Mouse (Mus musculus): ENCODE results near the gene Dlx6. TPM values are rescaled to one million over a fixed set of nuclear protein-coding genes. Genes with fewer than 3 reads are reported as not detected.

The Dlx6 gene
- polyA plus RNA-seq, 1 experiment from 2014 or later: not detected

GRCm38 (mm10) chr6:6849744-6850143 is 13.4 kb upstream of the Dlx6 start:
- Histone ChIP-seq H3K27me3 (ENCODE audit: control insufficient read depth, insufficient read depth, low read depth, low read length) (peaks cover 74% of the 10 kb centered on the region), H3K27ac (ENCODE audit: low read length) (no peak overlapping the region), H3K4me1 (replicated peaks; ENCODE audit: control insufficient read depth, insufficient read depth, low read length) (no peaks in the 10 kb centered on the region), H3K9me3 (ENCODE audit: control insufficient read depth, low read length) (no peaks in the 10 kb centered on the region), H3K4me2 (ENCODE audit: low read depth, low read length) (no peak overlapping the region), H3K9ac (ENCODE audit: low read length) (no peak overlapping the region), H3K4me3 (ENCODE audit: low read length) (no peak overlapping the region), H3K36me3 (ENCODE audit: control insufficient read depth, insufficient read depth, low read length) (no peaks in the 10 kb centered on the region)
- 2% methylated on average over 12 of the region's 12 CpGs for WGBS
- ATAC-seq (ENCODE audit: low read depth): no peak

GRCm38 (mm10) chr6:6850324-6851060 is 12.6 kb upstream of the Dlx6 start:
- Histone ChIP-seq H3K9me3 (ENCODE audit: control insufficient read depth, low read length) (no peaks in the 10 kb centered on the region), H3K4me3 (ENCODE audit: low read length) (no peak overlapping the region), H3K9ac (ENCODE audit: low read length) (no peak overlapping the region), H3K36me3 (ENCODE audit: control insufficient read depth, insufficient read depth, low read length) (no peaks in the 10 kb centered on the region), H3K27ac (ENCODE audit: low read length) (no peak overlapping the region), H3K4me1 (replicated peaks; ENCODE audit: control insufficient read depth, insufficient read depth, low read length) (no peaks in the 10 kb centered on the region), H3K27me3 (ENCODE audit: control insufficient read depth, insufficient read depth, low read depth, low read length) (peaks cover 81% of the 10 kb centered on the region), H3K4me2 (ENCODE audit: low read depth, low read length) (no peak overlapping the region)
- 3% methylated on average over 26 of the region's 26 CpGs for WGBS
- ATAC-seq (ENCODE audit: low read depth): no peak

GRCm38 (mm10) chr6:6851166-6851565 is 12.0 kb upstream of the Dlx6 start:
- WGBS: 1% methylated on average over 10 of the region's 10 CpGs
- Histone ChIP-seq H3K4me3 (ENCODE audit: low read length) (no peak overlapping the region), H3K9me3 (ENCODE audit: control insufficient read depth, low read length) (no peaks in the 10 kb centered on the region), H3K9ac (ENCODE audit: low read length) (no peak overlapping the region), H3K36me3 (ENCODE audit: control insufficient read depth, insufficient read depth, low read length) (no peaks in the 10 kb centered on the region), H3K27ac (ENCODE audit: low read length) (no peak overlapping the region), H3K4me2 (ENCODE audit: low read depth, low read length) (no peak overlapping the region), H3K27me3 (ENCODE audit: control insufficient read depth, insufficient read depth, low read depth, low read length) (peaks cover 84% of the 10 kb centered on the region), H3K4me1 (replicated peaks; ENCODE audit: control insufficient read depth, insufficient read depth, low read length) (no peaks in the 10 kb centered on the region)
- no peak for ATAC-seq (ENCODE audit: low read depth)

DNA sequence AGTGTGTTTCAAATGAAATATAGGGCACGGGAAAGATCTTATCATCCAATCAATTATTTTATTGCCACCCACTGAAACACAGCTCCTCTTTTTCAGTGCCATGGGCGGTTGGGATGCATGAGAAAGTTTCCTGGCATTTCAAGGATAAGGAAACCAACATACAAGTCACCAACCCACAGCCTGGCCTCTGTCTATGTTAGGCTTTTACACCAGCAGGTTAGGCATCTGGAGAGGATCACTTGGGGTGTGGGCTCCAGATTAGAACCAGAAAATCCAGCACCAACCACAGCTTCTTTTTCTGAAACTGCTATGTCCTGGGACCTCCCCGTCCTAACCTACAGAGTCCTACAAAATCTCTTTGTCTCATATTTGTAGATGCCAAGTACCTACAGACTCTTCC is 10.2 kb upstream of the Dlx6 start:
- H3K36me3 ChIP-seq (ENCODE audit: control insufficient read depth, insufficient read depth, low read length): no peaks in the 10 kb centered on the region
- H3K27ac ChIP-seq (ENCODE audit: low read length): no peak overlapping the region
- no peak overlapping the region for H3K9ac ChIP-seq (ENCODE audit: low read length)
- H3K4me1 ChIP-seq (replicated peaks; ENCODE audit: control insufficient read depth, insufficient read depth, low read length): no peaks in the 10 kb centered on the region
- peaks cover 89% of the 10 kb centered on the region for H3K27me3 ChIP-seq (ENCODE audit: control insufficient read depth, insufficient read depth, low read depth, low read length)
- no peak overlapping the region for H3K4me3 ChIP-seq (ENCODE audit: low read length)
- 20% methylated on average over 3 of the region's 3 CpGs for WGBS
- H3K4me2 ChIP-seq (ENCODE audit: low read depth, low read length): no peak overlapping the region
- no peaks in the 10 kb centered on the region for H3K9me3 ChIP-seq (ENCODE audit: control insufficient read depth, low read length)
- ATAC-seq (ENCODE audit: low read depth): no peak

DNA sequence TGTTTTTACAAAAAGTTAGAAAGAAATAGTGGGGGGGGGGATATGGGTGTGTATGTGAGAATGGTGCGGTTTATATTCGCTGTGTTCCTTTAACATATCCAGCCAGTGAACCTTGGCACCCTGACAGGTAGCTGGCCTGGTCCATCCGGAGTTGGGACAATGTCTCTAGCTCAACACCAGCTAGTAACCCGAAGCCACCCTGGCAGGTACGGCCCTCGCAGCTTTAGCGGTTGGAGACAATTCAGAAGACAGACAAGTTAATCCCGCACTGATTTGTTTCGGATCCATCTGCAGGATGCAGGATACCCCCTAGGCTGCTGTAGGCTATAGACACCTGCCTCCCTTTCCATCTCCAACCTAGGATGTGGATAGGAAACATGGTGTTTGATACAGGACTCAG is 9.0 kb upstream of the Dlx6 start:
- Histone ChIP-seq H3K9me3 (ENCODE audit: control insufficient read depth, low read length) (no peaks in the 10 kb centered on the region), H3K9ac (ENCODE audit: low read length) (no peak overlapping the region), H3K27ac (ENCODE audit: low read length) (no peak overlapping the region), H3K4me1 (replicated peaks; ENCODE audit: control insufficient read depth, insufficient read depth, low read length) (no peaks in the 10 kb centered on the region), H3K4me2 (ENCODE audit: low read depth, low read length) (no peak overlapping the region), H3K36me3 (ENCODE audit: control insufficient read depth, insufficient read depth, low read length) (no peaks in the 10 kb centered on the region), H3K27me3 (ENCODE audit: control insufficient read depth, insufficient read depth, low read depth, low read length) (peaks cover 90% of the 10 kb centered on the region), H3K4me3 (ENCODE audit: low read length) (no peak overlapping the region)
- ATAC-seq (ENCODE audit: low read depth): no peak
- 2% methylated on average over 9 of the region's 9 CpGs for WGBS

DNA sequence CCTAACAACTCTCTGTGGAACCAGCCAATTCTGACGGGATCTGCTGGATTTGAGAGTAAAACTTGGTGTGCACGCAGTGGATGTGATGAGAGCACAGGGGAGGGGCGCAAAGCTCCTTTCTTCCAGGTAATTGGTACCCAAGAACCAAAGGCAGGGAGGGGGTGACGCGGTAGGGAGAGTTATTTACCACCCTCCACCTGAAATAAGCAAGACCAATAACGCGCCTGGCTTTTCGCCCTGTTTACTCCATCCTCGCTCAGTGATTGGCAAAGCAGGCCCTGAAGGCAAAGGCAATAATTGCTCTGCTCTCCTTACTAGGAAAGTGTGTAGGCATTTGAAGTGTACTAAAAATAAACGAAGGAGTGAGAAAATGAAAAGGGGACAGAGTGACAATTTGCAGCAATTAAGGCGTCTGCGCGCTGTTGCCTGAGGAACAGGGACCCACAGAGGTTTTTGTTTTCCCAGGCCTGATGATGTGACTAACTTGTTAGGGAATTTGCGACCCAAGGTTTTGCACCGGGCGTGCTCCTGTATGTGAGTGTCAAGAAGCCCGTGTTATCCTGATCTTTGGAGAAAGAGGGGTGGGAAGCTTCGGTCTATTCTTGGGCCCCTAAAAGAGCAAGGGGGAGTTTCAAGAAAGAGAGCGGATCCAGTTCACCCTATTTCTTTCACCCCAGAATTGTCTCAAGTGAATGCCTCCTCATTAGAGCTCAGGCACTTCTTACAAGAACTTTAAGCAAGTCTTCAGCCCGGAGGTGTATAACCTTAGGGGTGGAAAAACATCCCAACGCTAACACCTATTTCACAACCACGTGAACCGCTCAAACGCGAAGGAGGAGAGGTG is 8.0 kb upstream of the Dlx6 start:
- 2% methylated on average over 25 of the region's 25 CpGs for WGBS
- H3K36me3 ChIP-seq (ENCODE audit: control insufficient read depth, insufficient read depth, low read length): no peaks in the 10 kb centered on the region

GRCm38 (mm10) chr6:6855746-6856185 is 7.4 kb upstream of the Dlx6 start:
- WGBS: 1% methylated on average over 10 of the region's 10 CpGs
- H3K27me3 ChIP-seq (ENCODE audit: control insufficient read depth, insufficient read depth, low read depth, low read length): peaks cover 95% of the 10 kb centered on the region
- H3K4me3 ChIP-seq (ENCODE audit: low read length): no peak overlapping the region
- ATAC-seq (ENCODE audit: low read depth): no peak
- no peak overlapping the region for H3K9ac ChIP-seq (ENCODE audit: low read length)
- no peak overlapping the region for H3K27ac ChIP-seq (ENCODE audit: low read length)
- H3K4me2 ChIP-seq (ENCODE audit: low read depth, low read length): no peak overlapping the region
- no peaks in the 10 kb centered on the region for H3K36me3 ChIP-seq (ENCODE audit: control insufficient read depth, insufficient read depth, low read length)
- no peaks in the 10 kb centered on the region for H3K9me3 ChIP-seq (ENCODE audit: control insufficient read depth, low read length)
- no peaks in the 10 kb centered on the region for H3K4me1 ChIP-seq (replicated peaks; ENCODE audit: control insufficient read depth, insufficient read depth, low read length)

More for the DNA sequence above, 8.0 kb upstream of the Dlx6 start:
- Histone ChIP-seq H3K4me2 (ENCODE audit: low read depth, low read length) (no peak overlapping the region), H3K9me3 (ENCODE audit: control insufficient read depth, low read length) (no peaks in the 10 kb centered on the region), H3K27me3 (ENCODE audit: control insufficient read depth, insufficient read depth, low read depth, low read length) (peaks cover 95% of the 10 kb centered on the region), H3K27ac (ENCODE audit: low read length) (no peak overlapping the region), H3K4me3 (ENCODE audit: low read length) (no peak overlapping the region), H3K9ac (ENCODE audit: low read length) (no peak overlapping the region), H3K4me1 (replicated peaks; ENCODE audit: control insufficient read depth, insufficient read depth, low read length) (no peaks in the 10 kb centered on the region)
- ATAC-seq (ENCODE audit: low read depth): no peak

- Histone ChIP-seq H3K36me3 (ENCODE audit: control insufficient read depth, insufficient read depth, low read length) (no peaks in the 10 kb centered on the region), H3K4me2 (ENCODE audit: low read depth, low read length) (no peak overlapping the region), H3K9ac (ENCODE audit: low read length) (no peak overlapping the region), H3K27ac (ENCODE audit: low read length) (no peak overlapping the region), H3K9me3 (ENCODE audit: control insufficient read depth, low read length) (no peaks in the 10 kb centered on the region), H3K4me3 (ENCODE audit: low read length) (no peak overlapping the region), H3K4me1 (replicated peaks; ENCODE audit: control insufficient read depth, insufficient read depth, low read length) (no peaks in the 10 kb centered on the region), H3K27me3 (ENCODE audit: control insufficient read depth, insufficient read depth, low read depth, low read length) (peaks cover 95% of the 10 kb centered on the region)
- WGBS: 2% methylated on average over 20 of the region's 20 CpGs
- no peak for ATAC-seq (ENCODE audit: low read depth)
These were observed 6.8 kb upstream of the Dlx6 start for GRCm38 (mm10) chr6:6856316-6856715.

GRCm38 (mm10) chr6:6856881-6857280 is 6.3 kb upstream of the Dlx6 start:
- H3K9me3 ChIP-seq (ENCODE audit: control insufficient read depth, low read length): no peaks in the 10 kb centered on the region
- peaks cover 92% of the 10 kb centered on the region for H3K27me3 ChIP-seq (ENCODE audit: control insufficient read depth, insufficient read depth, low read depth, low read length)
- H3K4me2 ChIP-seq (ENCODE audit: low read depth, low read length): no peak overlapping the region
- no peaks in the 10 kb centered on the region for H3K36me3 ChIP-seq (ENCODE audit: control insufficient read depth, insufficient read depth, low read length)
- no peaks in the 10 kb centered on the region for H3K4me1 ChIP-seq (replicated peaks; ENCODE audit: control insufficient read depth, insufficient read depth, low read length)
- H3K4me3 ChIP-seq (ENCODE audit: low read length): no peak overlapping the region
- 5% methylated on average over 4 of the region's 4 CpGs for WGBS
- no peak overlapping the region for H3K27ac ChIP-seq (ENCODE audit: low read length)
- no peak overlapping the region for H3K9ac ChIP-seq (ENCODE audit: low read length)
- ATAC-seq (ENCODE audit: low read depth): no peak

All from lung, embryonic 16.5 days (tissue).